Mouse (Mus musculus): Measurements from ENCODE around the gene Rab22a.
A peak's percentile ranks its signal among the peaks of the same experiment; 100 is the strongest.
"Not testable (repeated sequence)": the region's sequence is repeated elsewhere in the genome, so short reads cannot be mapped to it uniquely, and the experiment has no call there.

Gene Rab22a

GRCm38 (mm10) chr2:173659057-173659925, at the start of gene Rab22a:
Gene Rab22a (plus strand): TSS chr2:173659760.
- peak; percentile 99 for DNase-seq

- no peak for DNase-seq
These were observed 44.0 kb upstream of the Rab22a start for GRCm38 (mm10) chr2:173615378-173616081.

GRCm38 (mm10) chr2:173616156-173616555, 43.4 kb upstream of the Rab22a start:
- DNase-seq: no peak

- DNase-seq: no peak
These were observed 40.4 kb upstream of the Rab22a start for GRCm38 (mm10) chr2:173619132-173619531.

- no peak for DNase-seq
These were observed 38.9 kb upstream of the Rab22a start for GRCm38 (mm10) chr2:173620645-173621044.

- no peak for DNase-seq
These were observed 37.4 kb upstream of the Rab22a start for GRCm38 (mm10) chr2:173622173-173622601.

GRCm38 (mm10) chr2:173624667-173625066, 34.9 kb upstream of the Rab22a start:
- no peak for DNase-seq

GRCm38 (mm10) chr2:173625786-173626185, 33.8 kb upstream of the Rab22a start:
- no peak for DNase-seq

GRCm38 (mm10) chr2:173634106-173634505, 25.5 kb upstream of the Rab22a start:
- not testable (repeated sequence) for DNase-seq

- no peak for DNase-seq
These were observed 18.2 kb upstream of the Rab22a start for GRCm38 (mm10) chr2:173641370-173641769.

GRCm38 (mm10) chr2:173642262-173642999, 17.1 kb upstream of the Rab22a start:
- no peak for DNase-seq

GRCm38 (mm10) chr2:173647197-173647911, 12.2 kb upstream of the Rab22a start:
- DNase-seq: no peak

GRCm38 (mm10) chr2:173649762-173650161, 9.8 kb upstream of the Rab22a start:
- DNase-seq: no peak

GRCm38 (mm10) chr2:173653526-173653925, 6.0 kb upstream of the Rab22a start:
- DNase-seq: no peak

- no peak for DNase-seq
These were observed 1.8 kb upstream of the Rab22a start for GRCm38 (mm10) chr2:173657736-173658135.

- no peak for DNase-seq
These were observed 1.0 kb upstream of the Rab22a start for GRCm38 (mm10) chr2:173658517-173658916.

- DNase-seq: no peak
These were observed 545 bp downstream of the Rab22a start for GRCm38 (mm10) chr2:173659926-173660684.

GRCm38 (mm10) chr2:173662255-173662950, 2.8 kb downstream of the Rab22a start:
- DNase-seq: no peak

GRCm38 (mm10) chr2:173664736-173665135, 5.2 kb downstream of the Rab22a start:
- DNase-seq: no peak

GRCm38 (mm10) chr2:173665271-173665670, 5.7 kb downstream of the Rab22a start:
- DNase-seq: no peak

GRCm38 (mm10) chr2:173666876-173667275, 7.3 kb downstream of the Rab22a start:
- no peak for DNase-seq
